ENCODE assay signal across 30 mouse cellular contexts in genomic region chr1:92659392-92659791, GRCm38 (mm10). TPM values are rescaled to one million over a fixed set of nuclear protein-coding genes. Genes with fewer than 3 reads are reported as not detected.
"Had no signal": no experiment of that assay in that cellular context is flagged by ENCODE, and none has a peak within 500 bp of the region (broad histone marks: within the 10 kb centered on the region; RNA-seq: fewer than 3 reads in every experiment).

No protein-coding gene starts in this region.

- H3K27ac ChIP-seq: kidney, embryonic 15.5 days; limb, embryonic 12.5 days; limb, embryonic 15.5 days; liver, embryonic 13.5 days; stomach, embryonic 15.5 days had no signal

- H3K27me3 ChIP-seq: limb, embryonic 12.5 days; limb, embryonic 15.5 days; liver, embryonic 13.5 days; stomach, embryonic 15.5 days had no signal

- H3K36me3 ChIP-seq: kidney, embryonic 15.5 days; limb, embryonic 12.5 days; limb, embryonic 15.5 days; liver, embryonic 13.5 days; stomach, embryonic 15.5 days had no signal

- H3K4me2 ChIP-seq: kidney, embryonic 15.5 days; limb, embryonic 12.5 days; limb, embryonic 15.5 days; liver, embryonic 13.5 days; midbrain, embryonic 11.5 days; stomach, embryonic 15.5 days had no signal

- ATAC-seq: intestine, postnatal 0 days had no signal

- DNase-seq: kidney, adult 8-10 months; kidney, postnatal 10 days; kidney, postnatal 36 days; left cerebral cortex, postnatal 4 days; liver, embryonic 13.5 days; lung, adult 2 months; lung, postnatal 14 days; lung, postnatal 4 days; midbrain, embryonic 14.5 days; right cerebral cortex, postnatal 14 days; right cerebral cortex, postnatal 4 days; thymus, adult 2 months; thymus, postnatal 14 days; thymus, postnatal 4 days had no signal

- H3K4me1 ChIP-seq: kidney, embryonic 15.5 days; limb, embryonic 12.5 days; limb, embryonic 15.5 days; liver, embryonic 13.5 days; stomach, embryonic 15.5 days had no signal

- H3K9ac ChIP-seq: kidney, embryonic 15.5 days; limb, embryonic 12.5 days; limb, embryonic 15.5 days; liver, embryonic 13.5 days; stomach, embryonic 15.5 days had no signal

- H3K9me3 ChIP-seq: kidney, embryonic 15.5 days; limb, embryonic 12.5 days; limb, embryonic 15.5 days; liver, embryonic 13.5 days; stomach, embryonic 15.5 days had no signal

- H3K4me3 ChIP-seq: kidney, embryonic 15.5 days; limb, embryonic 12.5 days; limb, embryonic 15.5 days; liver, embryonic 13.5 days; megakaryocyte, embryonic 14.5 days; stomach, embryonic 15.5 days had no signal

RNA-seq across cellular contexts. Expression of gene Otos, which starts 10.8 kb away (rescaled TPM):
- total RNA-seq: left cerebral cortex, postnatal 14 days; left cerebral cortex, postnatal 4 days; midbrain, postnatal 0 days had no signal
- polyA plus RNA-seq: intestine, postnatal 0 days; limb, embryonic 12.5 days; limb, embryonic 15.5 days; liver, embryonic 13.5 days; lung, adult 2 months; lung, embryonic 16.5 days; testis, adult 2 months had no signal

RNA-seq across cellular contexts. Expression of gene Olfr12, which starts 41.8 kb away (rescaled TPM):
- total RNA-seq: layer of hippocampus, adult 18-20 months; left cerebral cortex, adult 8-10 months; left cerebral cortex, postnatal 14 days; left cerebral cortex, postnatal 4 days; midbrain, postnatal 0 days had no signal
- polyA plus RNA-seq: intestine, postnatal 0 days; kidney, embryonic 15.5 days; limb, embryonic 12.5 days; limb, embryonic 15.5 days; liver, embryonic 13.5 days; liver, embryonic 16.5 days; lung, adult 2 months; lung, embryonic 16.5 days; midbrain, embryonic 14.5 days; midbrain, postnatal 0 days; neural tube, embryonic 11.5 days; neural tube, embryonic 14.5 days; stomach, embryonic 15.5 days had no signal

RNA-seq across cellular contexts. Expression of gene Olfr1410, which starts 53.8 kb away (rescaled TPM):
- total RNA-seq: layer of hippocampus, adult 18-20 months; left cerebral cortex, adult 8-10 months; left cerebral cortex, postnatal 14 days; left cerebral cortex, postnatal 4 days; midbrain, postnatal 0 days had no signal
- polyA plus RNA-seq: intestine, postnatal 0 days; kidney, embryonic 15.5 days; limb, embryonic 12.5 days; limb, embryonic 15.5 days; liver, embryonic 13.5 days; liver, embryonic 16.5 days; lung, adult 2 months; lung, embryonic 16.5 days; midbrain, embryonic 11.5 days; midbrain, embryonic 14.5 days; midbrain, postnatal 0 days; neural tube, embryonic 11.5 days; neural tube, embryonic 14.5 days; stomach, embryonic 15.5 days had no signal
